Mouse (Mus musculus): ENCODE results near the gene Ifngr2. TPM values are rescaled to one million over a fixed set of nuclear protein-coding genes. Genes with fewer than 3 reads are reported as not detected.
"Not testable (repeated sequence)": the region's sequence is repeated elsewhere in the genome, so short reads cannot be mapped to it uniquely, and the experiment has no call there.

Gene Ifngr2
- polyA plus RNA-seq, 1 experiment from 2014 or later, result 32.7 TPM

DNA sequence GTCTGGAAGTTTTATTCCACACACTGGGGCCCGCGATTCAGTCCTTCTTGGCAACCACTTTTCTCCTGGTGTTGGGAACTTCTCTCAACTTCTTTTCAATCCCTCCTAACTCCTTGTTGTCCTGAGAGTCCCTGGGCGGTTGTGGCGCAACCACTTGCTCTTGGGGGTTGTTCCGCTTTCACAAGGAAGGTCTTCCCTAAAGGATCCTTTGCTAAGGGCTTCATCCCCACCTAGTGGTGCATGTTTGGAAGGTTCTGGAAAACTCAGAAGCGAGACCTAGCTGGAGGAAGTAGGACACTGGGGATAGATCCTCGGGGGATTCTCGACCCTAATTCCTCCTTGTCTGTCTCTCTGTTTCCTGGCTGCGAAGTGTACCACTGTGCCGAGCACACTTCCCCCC, 19.8 kb upstream of the Ifngr2 start:
- no peaks in the 10 kb centered on the region for H3K4me1 ChIP-seq
- H3K9me3 ChIP-seq, result peaks cover 5% of the 10 kb centered on the region; the same call in 1 of the 2 replicates
- no peak overlapping the region for H3K4me3 ChIP-seq
- H3K27ac ChIP-seq (replicated peaks), result no peak overlapping the region
- DNase-seq (ENCODE audit: low spot score), result no peak
- no peaks in the 10 kb centered on the region for H3K27me3 ChIP-seq (replicated peaks; ENCODE audit: low read depth, poor library complexity, severe bottlenecking)
- 79% methylated on average over 10 of the region's 10 CpGs for WGBS
- no peaks in the 10 kb centered on the region for H3K36me3 ChIP-seq (replicated peaks)

DNA sequence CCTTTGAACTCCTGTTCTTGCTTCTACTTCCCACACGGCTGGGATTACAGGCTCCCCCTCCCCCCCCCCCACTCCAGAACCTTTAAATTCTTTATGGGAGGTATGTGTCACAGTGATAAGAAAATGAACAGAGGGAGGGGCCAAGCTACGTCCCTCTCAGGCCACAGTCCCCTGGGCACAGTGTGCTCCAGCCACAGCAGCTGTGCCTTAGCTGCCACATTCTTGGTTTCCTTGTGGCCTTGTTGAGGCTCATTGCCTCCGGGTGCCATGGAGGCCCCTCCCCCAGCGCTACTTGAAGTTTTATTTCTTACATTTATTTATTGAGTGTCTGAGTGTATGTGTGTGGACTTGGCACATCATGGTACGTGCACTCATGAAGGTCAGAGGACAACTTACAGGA, 19.4 kb upstream of the Ifngr2 start:
- H3K9me3 ChIP-seq, result peaks cover 5% of the 10 kb centered on the region; the same call in 1 of the 2 replicates
- no peak overlapping the region for H3K4me3 ChIP-seq
- no peak for DNase-seq (ENCODE audit: low spot score)
- no peaks in the 10 kb centered on the region for H3K27me3 ChIP-seq (replicated peaks; ENCODE audit: low read depth, poor library complexity, severe bottlenecking)
- 70% methylated on average over 5 of the region's 5 CpGs for WGBS
- H3K27ac ChIP-seq (replicated peaks), result no peak overlapping the region
- H3K4me1 ChIP-seq, result no peaks in the 10 kb centered on the region
- H3K36me3 ChIP-seq (replicated peaks), result no peaks in the 10 kb centered on the region

DNA sequence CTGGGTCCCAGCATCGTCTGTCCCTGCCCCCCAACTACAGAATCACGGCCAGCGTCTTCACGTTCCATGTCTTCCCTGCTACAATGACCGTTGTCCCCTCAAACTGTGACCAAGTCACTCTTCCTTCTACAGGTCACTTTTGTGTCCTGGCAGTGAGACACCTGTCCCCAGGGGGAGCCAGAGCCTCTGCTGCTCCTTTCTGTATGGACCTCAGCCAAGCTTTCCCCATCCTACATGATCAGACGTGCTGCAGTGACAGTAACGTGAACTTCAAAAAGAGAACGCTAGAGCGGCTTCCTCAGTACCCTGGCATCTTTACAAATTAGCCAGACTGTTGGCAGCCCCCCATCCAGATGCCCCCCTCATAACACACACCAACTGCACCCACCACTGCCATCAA, 18.3 kb upstream of the Ifngr2 start:
- Histone ChIP-seq H3K4me3 (no peak overlapping the region), H3K27me3 (replicated peaks; ENCODE audit: low read depth, poor library complexity, severe bottlenecking) (no peaks in the 10 kb centered on the region), H3K27ac (replicated peaks) (no peak overlapping the region), H3K4me1 (no peaks in the 10 kb centered on the region), H3K36me3 (replicated peaks) (no peaks in the 10 kb centered on the region), H3K9me3 (peaks cover 5% of the 10 kb centered on the region; the same call in 1 of the 2 replicates)
- 89% methylated on average over 9 of the region's 9 CpGs for WGBS
- DNase-seq (ENCODE audit: low spot score), result no peak

DNA sequence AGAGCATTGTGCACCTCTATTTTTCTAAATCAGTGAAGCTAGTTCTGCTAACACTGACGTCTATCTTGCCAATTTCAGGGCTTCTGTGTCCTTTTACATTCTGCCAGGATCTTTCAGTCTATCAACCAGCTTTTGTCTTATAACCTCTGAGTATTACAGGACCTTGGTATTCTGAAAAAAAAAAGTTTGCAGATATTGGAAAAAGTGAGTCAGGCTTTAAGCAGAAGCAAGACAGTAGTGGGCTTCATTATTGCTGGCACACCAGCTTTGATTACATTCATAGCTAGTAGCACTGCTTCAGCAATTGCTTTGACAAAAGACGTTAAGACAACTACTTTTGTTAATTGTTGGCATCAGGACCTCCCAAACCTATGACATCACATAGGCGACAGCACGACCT, 16.0 kb upstream of the Ifngr2 start:
- H3K36me3 ChIP-seq (replicated peaks); H3K9me3 ChIP-seq; H3K4me3 ChIP-seq; H3K27me3 ChIP-seq (replicated peaks; ENCODE audit: low read depth, poor library complexity, severe bottlenecking); H3K4me1 ChIP-seq; DNase-seq (ENCODE audit: low spot score); H3K27ac ChIP-seq (replicated peaks): not testable (repeated sequence)
- WGBS, result 82% methylated on average over 4 of the region's 4 CpGs

DNA sequence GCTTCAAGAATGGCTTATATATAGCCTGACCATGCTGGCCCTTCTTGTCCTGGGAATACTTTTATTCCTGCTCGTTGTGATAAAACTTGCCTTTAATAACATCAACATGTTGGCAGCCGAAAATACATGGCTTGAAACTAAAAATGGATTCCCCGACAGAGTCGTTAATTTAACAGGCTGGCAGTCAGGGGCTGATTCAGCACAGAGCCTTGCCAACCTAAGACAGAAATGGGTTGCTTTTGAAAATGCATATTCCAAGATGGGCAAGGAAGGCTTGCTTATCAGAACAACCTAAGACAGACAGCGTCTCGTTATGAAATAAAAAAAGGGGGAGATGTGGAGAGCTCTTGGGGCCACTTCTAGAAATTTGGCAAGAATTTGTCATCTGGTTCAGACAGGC, 15.0 kb upstream of the Ifngr2 start:
- Histone ChIP-seq H3K4me1 (no peaks in the 10 kb centered on the region), H3K36me3 (replicated peaks) (no peaks in the 10 kb centered on the region), H3K27ac (replicated peaks) (no peak overlapping the region), H3K4me3 (no peak overlapping the region), H3K9me3 (no peaks in the 10 kb centered on the region), H3K27me3 (replicated peaks; ENCODE audit: low read depth, poor library complexity, severe bottlenecking) (no peaks in the 10 kb centered on the region)
- 94% methylated on average over 6 of the region's 6 CpGs for WGBS
- DNase-seq (ENCODE audit: low spot score), result no peak

DNA sequence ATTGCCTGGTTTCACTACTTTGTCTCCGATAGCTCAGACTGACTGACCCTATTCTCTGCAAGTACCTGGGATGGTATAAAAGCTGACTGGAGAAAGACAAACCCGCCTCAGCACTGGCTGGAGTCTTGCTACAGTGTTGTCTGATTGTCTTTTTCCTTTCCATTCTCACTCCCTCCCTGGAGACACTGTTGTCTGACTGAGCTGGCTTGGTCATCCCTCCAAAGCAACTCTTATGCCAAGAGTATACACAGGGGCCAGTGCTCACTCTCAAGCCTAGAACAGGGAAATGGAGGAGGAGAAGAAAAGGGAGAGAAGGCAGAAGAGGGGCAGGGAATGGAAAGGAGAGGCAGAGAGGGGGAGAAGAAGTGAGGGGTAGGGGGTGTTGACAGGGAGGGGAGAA, 14.4 kb upstream of the Ifngr2 start:
- no peak for DNase-seq (ENCODE audit: low spot score)
- Histone ChIP-seq H3K27me3 (replicated peaks; ENCODE audit: low read depth, poor library complexity, severe bottlenecking) (no peaks in the 10 kb centered on the region), H3K9me3 (no peaks in the 10 kb centered on the region), H3K4me1 (no peaks in the 10 kb centered on the region), H3K27ac (replicated peaks) (no peak overlapping the region), H3K36me3 (replicated peaks) (no peaks in the 10 kb centered on the region), H3K4me3 (no peak overlapping the region)
- 71% methylated on average over 2 of the region's 2 CpGs for WGBS

DNA sequence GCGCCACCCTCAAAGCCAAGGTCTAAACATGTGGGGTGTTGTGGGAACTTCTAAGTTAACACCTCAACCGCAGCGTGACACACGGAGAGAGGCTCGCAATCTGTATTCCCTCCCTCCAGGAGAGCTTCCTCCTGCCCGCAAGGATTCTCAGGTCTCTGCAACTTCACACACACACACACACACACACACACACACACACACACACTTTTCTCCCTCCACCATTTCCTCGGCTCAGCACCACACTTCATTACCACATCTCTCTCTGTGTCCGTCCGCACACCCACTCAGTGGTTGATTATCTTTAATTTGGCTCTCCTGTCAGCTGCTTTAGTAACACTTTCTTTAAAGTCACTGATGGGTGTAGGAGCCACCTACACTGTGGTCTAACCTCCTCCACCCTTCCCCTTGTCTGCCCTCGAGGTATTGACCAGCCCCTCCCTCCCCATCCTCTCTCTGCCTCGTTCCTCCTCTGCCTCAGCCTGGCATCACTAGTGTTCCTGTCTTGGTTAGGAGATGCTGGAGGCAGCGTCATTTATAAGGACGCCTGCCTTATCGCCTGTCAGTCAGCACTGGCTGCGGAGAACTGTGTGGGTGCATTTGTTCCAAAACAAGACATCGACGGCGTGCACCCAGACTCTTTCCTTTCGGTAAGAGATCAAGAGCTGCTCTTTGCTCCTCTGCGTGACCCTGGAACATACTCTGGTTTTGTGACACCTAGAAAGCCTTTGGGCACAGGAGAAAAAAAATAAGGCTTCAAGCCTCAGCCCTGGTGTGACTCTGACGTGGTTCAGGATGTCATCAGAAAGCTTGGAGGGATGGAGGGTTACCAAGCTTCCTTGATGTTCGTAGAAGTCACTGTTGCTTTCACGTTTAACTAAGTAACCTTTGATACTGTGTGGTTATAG, 13.5 kb upstream of the Ifngr2 start:
- WGBS, result 73% methylated on average over 23 of the region's 23 CpGs
- H3K4me1 ChIP-seq, result peaks cover 4% of the 10 kb centered on the region
- no peaks in the 10 kb centered on the region for H3K9me3 ChIP-seq
- no peaks in the 10 kb centered on the region for H3K36me3 ChIP-seq (replicated peaks)
- H3K4me3 ChIP-seq, result no peak overlapping the region
- no peaks in the 10 kb centered on the region for H3K27me3 ChIP-seq (replicated peaks; ENCODE audit: low read depth, poor library complexity, severe bottlenecking)
- H3K27ac ChIP-seq (replicated peaks), result no peak overlapping the region
- no peak for DNase-seq (ENCODE audit: low spot score)

DNA sequence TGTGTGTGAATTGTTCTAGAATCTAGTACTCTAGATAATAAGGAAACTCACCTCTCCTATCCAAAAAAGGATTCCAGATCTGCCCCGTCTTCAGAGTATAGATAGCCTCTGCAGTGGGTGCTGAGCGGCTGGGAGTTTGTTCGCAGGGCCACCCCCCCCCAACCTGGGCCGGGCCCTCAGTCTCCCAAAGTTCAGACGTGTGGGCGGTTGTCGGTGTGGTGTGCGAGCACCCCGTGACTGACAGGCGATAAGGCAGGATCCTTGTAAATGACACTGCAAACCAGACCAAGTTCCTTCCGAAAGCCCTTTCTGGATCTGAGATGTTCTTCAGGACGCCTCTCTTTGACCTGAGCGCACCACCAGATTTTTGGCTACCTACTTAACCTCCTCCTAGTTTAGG, 12.4 kb upstream of the Ifngr2 start:
- Histone ChIP-seq H3K27ac (replicated peaks) (no peak overlapping the region), H3K9me3 (no peaks in the 10 kb centered on the region), H3K27me3 (replicated peaks; ENCODE audit: low read depth, poor library complexity, severe bottlenecking) (no peaks in the 10 kb centered on the region), H3K36me3 (replicated peaks) (no peaks in the 10 kb centered on the region), H3K4me3 (no peak overlapping the region), H3K4me1 (peaks cover 9% of the 10 kb centered on the region)
- WGBS, result 57% methylated on average over 13 of the region's 13 CpGs
- DNase-seq (ENCODE audit: low spot score), result peak; percentile 91

DNA sequence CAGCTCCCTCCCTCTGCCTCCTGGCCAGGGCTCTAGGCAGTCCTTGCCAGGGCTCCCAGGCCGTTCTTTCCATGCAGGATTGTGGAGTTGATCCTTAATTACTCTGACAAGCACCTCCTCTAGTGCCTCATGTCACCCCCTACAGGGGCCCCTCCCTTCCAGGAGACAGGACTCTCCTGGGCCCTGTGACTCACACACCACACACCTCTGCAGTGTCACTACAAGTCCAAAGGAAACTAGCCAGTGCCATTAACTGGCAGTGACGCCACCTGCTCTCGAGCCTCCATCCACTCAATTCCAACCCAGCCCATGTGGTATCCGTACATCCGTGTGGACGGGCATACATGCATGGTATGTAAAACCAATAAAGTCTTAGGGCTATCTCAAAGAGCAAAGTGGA, 12.0 kb upstream of the Ifngr2 start:
- Histone ChIP-seq H3K27me3 (replicated peaks; ENCODE audit: low read depth, poor library complexity, severe bottlenecking) (no peaks in the 10 kb centered on the region), H3K27ac (replicated peaks) (no peak overlapping the region)
- 84% methylated on average over 6 of the region's 6 CpGs for WGBS

DNA sequence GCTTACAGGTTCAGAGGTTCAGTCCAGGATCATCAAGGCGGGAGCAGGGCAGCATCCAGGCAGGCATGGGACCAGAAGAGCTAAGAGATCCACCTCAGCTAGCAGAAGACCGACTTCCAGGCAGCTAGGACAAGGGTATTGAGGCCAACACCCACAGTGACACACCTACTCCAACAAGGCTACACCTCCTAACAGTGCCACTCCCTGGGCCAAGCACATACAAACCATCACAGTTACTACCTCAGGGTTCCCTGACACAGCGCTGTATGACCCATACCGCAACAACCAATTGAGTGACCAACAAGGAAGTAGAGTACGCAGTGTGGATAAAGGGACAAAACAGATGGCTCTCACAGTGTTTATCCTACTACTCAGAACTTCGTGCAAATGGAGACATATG, 10.5 kb upstream of the Ifngr2 start:
- Histone ChIP-seq H3K4me3 (no peak overlapping the region), H3K36me3 (replicated peaks) (no peaks in the 10 kb centered on the region), H3K27ac (replicated peaks) (no peak overlapping the region), H3K9me3 (no peaks in the 10 kb centered on the region), H3K27me3 (replicated peaks; ENCODE audit: low read depth, poor library complexity, severe bottlenecking) (no peaks in the 10 kb centered on the region), H3K4me1 (peaks cover 11% of the 10 kb centered on the region)
- no peak for DNase-seq (ENCODE audit: low spot score)
- WGBS, result 92% methylated on average over 6 of the region's 6 CpGs

More for the DNA sequence above, 12.0 kb upstream of the Ifngr2 start:
- Histone ChIP-seq H3K9me3 (no peaks in the 10 kb centered on the region), H3K36me3 (replicated peaks) (no peaks in the 10 kb centered on the region), H3K4me3 (no peak overlapping the region), H3K4me1 (peaks cover 9% of the 10 kb centered on the region)
- DNase-seq (ENCODE audit: low spot score), result no peak

DNA sequence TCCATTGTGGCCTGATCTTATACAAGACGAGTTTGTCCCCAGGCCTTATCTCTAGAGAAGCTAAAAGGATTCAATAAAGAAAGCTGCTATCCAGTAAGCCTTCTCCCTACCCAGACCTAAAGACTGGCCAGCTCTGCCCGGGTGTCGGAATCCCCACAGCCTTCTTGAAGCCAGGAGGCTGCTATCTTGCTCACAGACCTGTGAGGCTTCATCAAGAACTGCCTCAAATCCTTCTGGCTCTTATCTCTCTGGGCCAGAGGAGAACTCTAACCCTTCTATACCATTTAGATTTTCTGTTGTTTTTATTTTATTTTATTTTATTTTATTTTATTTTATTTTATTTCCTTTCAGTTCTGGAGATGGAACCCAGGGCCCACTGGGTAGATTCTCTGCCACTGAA, 9.8 kb upstream of the Ifngr2 start:
- Histone ChIP-seq H3K4me3 (no peak overlapping the region), H3K36me3 (replicated peaks) (no peaks in the 10 kb centered on the region), H3K27ac (replicated peaks) (no peak overlapping the region), H3K9me3 (no peaks in the 10 kb centered on the region), H3K27me3 (replicated peaks; ENCODE audit: low read depth, poor library complexity, severe bottlenecking) (no peaks in the 10 kb centered on the region), H3K4me1 (peaks cover 18% of the 10 kb centered on the region)
- no peak for DNase-seq (ENCODE audit: low spot score)
- 85% methylated on average over 3 of the region's 3 CpGs for WGBS

DNA sequence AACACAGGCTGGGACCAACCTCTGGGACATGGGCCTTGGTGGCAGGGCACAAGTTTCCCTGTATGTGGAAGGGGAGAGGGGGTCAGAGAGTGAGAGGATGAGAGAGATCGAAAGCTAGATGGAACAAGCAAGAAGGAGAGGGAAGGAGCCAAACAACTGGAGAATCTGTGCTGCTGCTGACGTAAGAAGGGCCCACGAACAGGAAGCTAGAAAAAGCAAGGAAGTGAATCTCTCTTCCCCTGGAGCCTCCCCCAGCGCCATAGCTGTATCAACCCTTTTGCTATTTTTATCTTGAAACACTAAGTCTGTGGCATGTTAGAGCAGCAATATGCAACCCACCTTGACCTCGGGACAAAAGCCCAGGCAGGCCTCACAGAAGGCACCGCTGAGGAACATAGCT, 8.8 kb upstream of the Ifngr2 start:
- H3K27me3 ChIP-seq (replicated peaks; ENCODE audit: low read depth, poor library complexity, severe bottlenecking), result no peaks in the 10 kb centered on the region
- H3K4me1 ChIP-seq, result peaks cover 18% of the 10 kb centered on the region
- H3K9me3 ChIP-seq, result no peaks in the 10 kb centered on the region
- no peak overlapping the region for H3K4me3 ChIP-seq
- WGBS, result 76% methylated on average over 6 of the region's 6 CpGs
- no peaks in the 10 kb centered on the region for H3K36me3 ChIP-seq (replicated peaks)
- DNase-seq (ENCODE audit: low spot score), result no peak
- peak overlapping the region; percentile 65 for H3K27ac ChIP-seq (replicated peaks)

DNA sequence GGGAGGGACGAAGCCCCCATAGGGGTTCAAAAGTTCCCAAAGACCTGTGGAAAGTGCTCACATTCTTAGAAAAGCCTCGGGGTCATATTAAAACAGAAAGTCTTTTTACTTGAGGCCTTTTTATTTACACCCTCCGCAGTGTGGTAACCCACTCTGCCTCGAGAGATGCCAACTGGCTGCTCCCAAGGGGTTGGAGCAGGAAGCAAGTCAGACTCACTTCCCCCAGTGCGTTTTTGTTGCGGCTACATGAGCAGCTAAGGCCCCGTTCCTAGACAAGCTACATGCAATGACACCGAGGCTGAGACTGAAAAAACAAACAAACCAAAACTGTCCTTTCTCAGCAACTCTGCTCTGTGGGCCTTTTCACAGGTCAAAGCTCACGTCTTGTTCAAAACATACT, 8.4 kb upstream of the Ifngr2 start:
- WGBS, result 53% methylated on average over 9 of the region's 9 CpGs
- H3K36me3 ChIP-seq (replicated peaks), result no peaks in the 10 kb centered on the region
- H3K27me3 ChIP-seq (replicated peaks; ENCODE audit: low read depth, poor library complexity, severe bottlenecking), result no peaks in the 10 kb centered on the region
- H3K27ac ChIP-seq (replicated peaks), result peak overlapping the region; percentile 65
- no peak overlapping the region for H3K4me3 ChIP-seq
- no peak for DNase-seq (ENCODE audit: low spot score)
- no peaks in the 10 kb centered on the region for H3K9me3 ChIP-seq
- peaks cover 18% of the 10 kb centered on the region for H3K4me1 ChIP-seq
